Mouse (Mus musculus): ENCODE measurements around the gene Shoc2.

GRCm38 (mm10) chr19:53969226-53969625 is 25.1 kb downstream of the Shoc2 start:
- no peak for TF ChIP-seq POLR2A (IDR thresholded peaks at IDR 0.05; ENCODE audit: borderline replicate concordance, extremely low read depth, insufficient read depth, insufficient read length, poor library complexity, severe bottlenecking)
- TF ChIP-seq CTCF (IDR thresholded peaks at IDR 0.05; ENCODE audit: borderline replicate concordance, extremely low read depth, insufficient read depth, insufficient read length) = no peak
